Mouse (Mus musculus) erythroblast, embryonic 14.5 days (primary cell): Measurements from ENCODE around the gene Fancc.

Experiments
- GATA1 ChIP-seq: IDR thresholded peaks from 2 replicates; pipeline ENCODE4 v1.6.1; 2012; ENCODE audit warnings: low read length, inconsistent platforms, mixed read lengths
- TAL1 ChIP-seq: IDR thresholded peaks from 3 replicates; pipeline ENCODE4 v1.6.1; 2012; ENCODE audit warnings: low read length, inconsistent platforms, mixed read lengths

DNA sequence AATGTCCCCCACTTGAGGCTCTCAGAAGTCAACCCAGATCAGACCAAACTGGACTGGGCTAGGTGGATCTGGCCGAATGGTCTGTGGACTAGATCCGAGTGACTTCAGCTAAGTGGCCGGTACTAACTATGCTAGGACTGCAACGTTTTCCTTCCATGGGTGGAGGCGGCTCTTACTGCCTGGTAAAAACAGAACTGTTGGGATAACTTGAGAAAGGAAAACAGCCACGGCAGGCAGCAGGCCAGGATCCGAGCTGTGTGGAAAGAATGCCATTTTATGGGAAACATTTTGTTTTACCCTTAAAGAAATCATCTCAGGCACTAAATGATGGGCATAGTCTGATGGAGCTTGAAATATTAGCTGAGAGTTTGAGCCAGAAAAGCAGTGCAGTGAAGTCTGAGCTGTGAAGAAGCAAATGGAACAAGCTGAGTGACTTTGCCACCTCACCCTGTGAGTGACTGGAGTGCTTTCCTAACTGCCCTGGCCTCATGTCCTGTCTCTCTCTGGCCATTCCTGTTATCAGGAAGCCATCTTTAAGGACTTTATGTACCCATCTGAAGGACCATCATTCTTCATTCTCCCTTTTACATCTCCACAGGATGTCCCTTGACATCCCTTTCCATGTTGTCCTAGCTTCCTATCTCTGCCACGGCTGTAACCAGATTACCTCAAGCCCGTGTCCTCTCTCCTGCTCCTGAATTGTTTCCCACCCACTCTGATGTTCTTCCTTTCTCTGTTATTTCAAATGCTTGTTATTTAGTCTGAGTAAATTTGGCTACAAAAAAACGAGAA lies 254.5 kb downstream of the Fancc start:
- no peak for TF ChIP-seq TAL1
- no peak for TF ChIP-seq GATA1
